Mouse (Mus musculus): ENCODE measurements around the gene H2-DMb2.

H2-DMb2 gene

GRCm38 (mm10) chr17:34143033-34143432 lies at the start of gene H2-DMb2:
Gene H2-DMb2 (plus strand): TSS chr17:34143307.
- DNase-seq (ENCODE audit: low spot score in 2 of 2), result peak; percentile 86 to 88

- no peak for DNase-seq (ENCODE audit: low spot score in 2 of 2)
These were observed 48.6 kb upstream of the H2-DMb2 start for GRCm38 (mm10) chr17:34094283-34095035.

- DNase-seq (ENCODE audit: low spot score in 2 of 2), result no peak
These were observed 46.6 kb upstream of the H2-DMb2 start for GRCm38 (mm10) chr17:34096497-34097010.

GRCm38 (mm10) chr17:34097272-34097671 lies 45.8 kb upstream of the H2-DMb2 start:
- no peak for DNase-seq (ENCODE audit: low spot score in 2 of 2)

GRCm38 (mm10) chr17:34098709-34099479 lies 44.2 kb upstream of the H2-DMb2 start:
- no peak for DNase-seq (ENCODE audit: low spot score in 2 of 2)

- DNase-seq (ENCODE audit: low spot score in 2 of 2), result no peak
These were observed 43.6 kb upstream of the H2-DMb2 start for GRCm38 (mm10) chr17:34099531-34099930.

GRCm38 (mm10) chr17:34101185-34101584 lies 41.9 kb upstream of the H2-DMb2 start:
- DNase-seq (ENCODE audit: low spot score in 2 of 2), result no peak

- DNase-seq (ENCODE audit: low spot score in 2 of 2), result peak; percentile 94 to 99
These were observed 41.5 kb upstream of the H2-DMb2 start for GRCm38 (mm10) chr17:34101604-34102032.

GRCm38 (mm10) chr17:34102831-34103230 lies 40.3 kb upstream of the H2-DMb2 start:
- DNase-seq (ENCODE audit: low spot score in 2 of 2), result no peak

- DNase-seq (ENCODE audit: low spot score in 2 of 2), result no peak
These were observed 38.3 kb upstream of the H2-DMb2 start for GRCm38 (mm10) chr17:34104804-34105203.

GRCm38 (mm10) chr17:34106555-34106954 lies 36.6 kb upstream of the H2-DMb2 start:
- DNase-seq (ENCODE audit: low spot score in 2 of 2), result no peak

GRCm38 (mm10) chr17:34107109-34107867 lies 35.8 kb upstream of the H2-DMb2 start:
- DNase-seq (ENCODE audit: low spot score in 2 of 2), result no peak

- DNase-seq (ENCODE audit: low spot score in 2 of 2), result no peak
These were observed 34.6 kb upstream of the H2-DMb2 start for GRCm38 (mm10) chr17:34108460-34108859.

- no peak for DNase-seq (ENCODE audit: low spot score in 2 of 2)
These were observed 33.9 kb upstream of the H2-DMb2 start for GRCm38 (mm10) chr17:34109038-34109805.

GRCm38 (mm10) chr17:34109806-34110195 lies 33.3 kb upstream of the H2-DMb2 start:
- no peak for DNase-seq (ENCODE audit: low spot score in 2 of 2)

- no peak for DNase-seq (ENCODE audit: low spot score in 2 of 2)
These were observed 32.8 kb upstream of the H2-DMb2 start for GRCm38 (mm10) chr17:34110309-34110708.

- DNase-seq (ENCODE audit: low spot score in 2 of 2), result no peak
These were observed 29.0 kb upstream of the H2-DMb2 start for GRCm38 (mm10) chr17:34114114-34114513.

- DNase-seq (ENCODE audit: low spot score in 2 of 2), result no peak
These were observed 26.3 kb upstream of the H2-DMb2 start for GRCm38 (mm10) chr17:34116736-34117370.

- DNase-seq (ENCODE audit: low spot score in 2 of 2), result no peak
These were observed 25.5 kb upstream of the H2-DMb2 start for GRCm38 (mm10) chr17:34117421-34118112.

All from spleen, postnatal 4 days (tissue).